Mouse (Mus musculus) heart, embryonic 16.5 days (tissue): ENCODE measurements around the gene Armcx5. TPM values are rescaled to one million over a fixed set of nuclear protein-coding genes. Genes with fewer than 3 reads are reported as not detected.
A peak's percentile ranks its signal among the peaks of the same experiment; 100 is the strongest.
"Not testable (repeated sequence)": the region's sequence is repeated elsewhere in the genome, so short reads cannot be mapped to it uniquely, and the experiment has no call there.

Source experiments
- ATAC-seq: fragments of 200-750 bp; cut with Nextera tagmentation; replicated peaks from 2 replicates; pipeline ENCODE4 v1.8.0; 2017; ENCODE audit warnings: moderate number of reproducible peaks; ENCODE audit not compliant: insufficient read depth, low FRiP score; ENCODE audit errors: extremely low read depth
- H3K27ac ChIP-seq: fragments of 300-500 bp; sonication (generic); 2 replicates; pipeline ENCODE4 v1.5.1; 2014; ENCODE audit warnings: mild to moderate bottlenecking, low read length, control low read depth, moderate library complexity
- H3K27me3 ChIP-seq: fragments of 300-500 bp; sonication (generic); 2 replicates; pipeline ENCODE4 v1.6.1; 2014; ENCODE audit warnings: low read length, mixed read lengths; ENCODE audit not compliant: control insufficient read depth, insufficient read depth
- H3K36me3 ChIP-seq: fragments of 300-500 bp; sonication (generic); 2 replicates; pipeline ENCODE4 v1.6.1; 2014; ENCODE audit not compliant: control insufficient read depth, insufficient read depth
- H3K4me1 ChIP-seq: fragments of 300-500 bp; sonication (generic); 2 replicates; pipeline ENCODE4 v1.6.1; 2014; ENCODE audit warnings: low read length, mixed read lengths; ENCODE audit not compliant: control insufficient read depth, insufficient read depth
- H3K4me2 ChIP-seq: fragments of 300-500 bp; sonication (generic); 2 replicates; pipeline ENCODE4 v1.6.1; 2014; ENCODE audit warnings: low read depth, mild to moderate bottlenecking, control low read depth, low read length
- H3K4me3 ChIP-seq: fragments of 300-500 bp; sonication (generic); 2 replicates; pipeline ENCODE4 v1.5.1; 2014; ENCODE audit warnings: mild to moderate bottlenecking, control low read depth, low read length
- H3K9ac ChIP-seq: fragments of 300-500 bp; sonication (generic); 2 replicates; pipeline ENCODE4 v1.6.1; 2014; ENCODE audit warnings: low read length, control low read depth
- H3K9me3 ChIP-seq: fragments of 300-500 bp; sonication (generic); replicated peaks from 2 replicates; pipeline ENCODE4 v1.6.1; 2016; ENCODE audit warnings: low read length; ENCODE audit not compliant: control insufficient read depth
- WGBS: fragments of 180-500 bp; shearing (Covaris S2); extraction: QIAGEN DNeasy Blood & Tissue Kit; methylation state at CpG from one replicate; pipeline ENCODE4 v1.1.7; 2014; 5-methylcytosine and 5-hydroxymethylcytosine counted together
- polyA plus RNA-seq: library from polyadenylated mRNA; unstranded; fragments of >200 nt; fragmentation: Nextera tagmentation; extraction: Ambion mirVana; gene quantifications from 2 replicates; pipeline ENCODE4 v1.2.1, GENCODE M21; 2015

The Armcx5 gene
- polyA plus RNA-seq, 1 experiment from 2014 or later = 9.3 TPM

DNA sequence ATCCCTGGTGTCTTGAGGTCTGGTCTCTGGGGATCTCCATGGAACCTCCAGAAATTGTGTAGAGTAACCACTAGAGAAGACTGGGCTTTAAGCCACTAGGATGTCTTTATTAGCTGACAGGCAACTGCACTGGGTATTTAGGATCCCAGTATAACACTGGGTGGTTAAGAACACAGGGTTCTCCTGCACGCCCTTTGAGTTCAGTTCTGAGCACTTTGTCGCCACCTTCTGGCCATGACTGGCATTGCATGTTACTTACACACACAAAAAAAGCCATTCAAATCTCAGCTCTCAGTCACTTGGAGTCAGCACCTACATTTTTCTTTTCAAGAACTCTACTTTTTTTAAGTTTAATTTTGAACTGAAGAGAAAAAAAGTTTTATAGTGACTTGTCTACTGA lies 10.3 kb downstream of the Armcx5 start:
- 2% methylated on average over 2 of the region's 2 CpGs for WGBS

DNA sequence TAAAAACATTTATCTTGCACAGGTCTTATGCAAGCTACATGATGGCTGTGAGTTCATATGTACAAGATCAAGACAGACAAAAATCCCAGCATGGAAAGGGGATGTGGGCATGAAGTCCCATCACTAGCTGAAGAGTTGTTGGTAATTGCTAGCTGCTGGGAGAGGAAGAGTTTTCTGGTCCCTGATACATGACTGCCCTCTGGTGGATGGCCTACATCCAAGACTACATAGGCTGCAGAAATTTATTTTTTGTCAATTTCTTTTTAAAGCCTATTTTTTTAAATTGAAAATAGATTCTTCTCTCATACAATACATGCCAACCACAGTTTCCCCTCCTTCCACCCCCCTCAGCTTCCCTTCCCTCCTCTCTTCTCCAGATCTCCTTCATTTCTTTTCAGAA lies 19.2 kb downstream of the Armcx5 start:
- Histone ChIP-seq H3K36me3 (peaks cover 7% of the 10 kb centered on the region), H3K27ac (no peak overlapping the region), H3K4me1 (no peaks in the 10 kb centered on the region; the same call in 1 of the 2 replicates), H3K4me3 (no peak overlapping the region), H3K9ac (no peak overlapping the region), H3K9me3 (no peaks in the 10 kb centered on the region), H3K4me2 (no peak overlapping the region), H3K27me3 (no peaks in the 10 kb centered on the region)
- ATAC-seq = no peak

More for the DNA sequence above, 10.3 kb downstream of the Armcx5 start:
- H3K36me3 ChIP-seq = no peaks in the 10 kb centered on the region
- no peaks in the 10 kb centered on the region for H3K4me1 ChIP-seq
- no peak; the same call in 1 of the 2 replicates for ATAC-seq
- H3K27me3 ChIP-seq = no peaks in the 10 kb centered on the region
- no peak overlapping the region for H3K9ac ChIP-seq
- H3K9me3 ChIP-seq = no peaks in the 10 kb centered on the region
- H3K4me2 ChIP-seq = no peak overlapping the region
- H3K4me3 ChIP-seq = no peak overlapping the region
- H3K27ac ChIP-seq = no peak overlapping the region

DNA sequence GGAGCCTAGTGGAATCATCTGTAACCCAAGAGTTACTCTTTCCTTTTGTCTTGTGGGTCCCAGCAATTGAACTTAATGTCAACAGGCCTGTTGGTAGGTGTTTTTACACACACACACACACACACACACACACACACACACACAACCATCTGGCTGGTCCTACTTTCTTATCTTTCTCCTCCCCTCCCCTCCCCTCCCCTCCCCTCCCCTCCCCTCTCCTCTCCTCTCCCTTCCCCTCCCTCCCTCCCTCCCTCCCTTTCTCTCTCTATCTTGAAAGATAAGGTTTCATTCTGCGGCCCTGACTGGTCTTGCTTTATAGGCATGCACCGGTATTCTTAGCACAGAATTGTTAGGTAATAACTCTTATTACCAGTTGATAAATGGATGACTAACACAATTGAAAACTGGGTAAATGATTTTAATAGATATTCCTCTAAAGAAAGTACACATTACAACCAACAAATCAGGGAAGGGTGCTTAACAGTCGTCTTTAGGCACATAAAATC lies 25.6 kb downstream of the Armcx5 start:
- Histone ChIP-seq H3K4me3 (no peak overlapping the region), H3K27ac (no peak overlapping the region), H3K4me2 (no peak overlapping the region), H3K9me3 (no peaks in the 10 kb centered on the region), H3K27me3 (no peaks in the 10 kb centered on the region), H3K9ac (no peak overlapping the region), H3K36me3 (no peaks in the 10 kb centered on the region; the same call in 1 of the 2 replicates), H3K4me1 (no peaks in the 10 kb centered on the region)
- WGBS = 42% methylated on average over 3 of the region's 3 CpGs
- no peak for ATAC-seq

DNA sequence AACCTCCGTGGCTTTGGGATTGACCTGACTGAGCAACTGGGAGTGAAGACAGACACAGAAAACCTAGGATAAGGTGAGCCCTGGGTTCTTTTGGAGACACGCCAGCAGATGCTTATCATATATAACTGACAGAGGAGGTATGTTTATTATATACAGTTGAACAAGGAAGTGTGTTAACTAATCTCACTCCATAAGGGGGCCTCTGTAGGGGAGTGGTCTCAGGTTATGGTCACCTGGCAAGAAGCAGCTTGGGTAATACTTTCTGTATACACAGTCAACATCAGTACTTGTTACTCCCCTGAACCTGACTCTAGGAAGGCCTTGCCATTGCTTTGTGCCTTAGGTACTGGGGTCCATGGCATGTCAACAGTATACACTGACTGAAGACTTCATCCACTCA lies 26.0 kb downstream of the Armcx5 start:
- Histone ChIP-seq H3K27me3 (no peaks in the 10 kb centered on the region), H3K4me3 (no peak overlapping the region), H3K4me2 (no peak overlapping the region), H3K9me3 (no peaks in the 10 kb centered on the region), H3K36me3 (no peaks in the 10 kb centered on the region; the same call in 1 of the 2 replicates), H3K4me1 (no peaks in the 10 kb centered on the region), H3K27ac (no peak overlapping the region), H3K9ac (no peak overlapping the region)
- 51% methylated on average over 2 of the region's 2 CpGs for WGBS
- no peak for ATAC-seq

DNA sequence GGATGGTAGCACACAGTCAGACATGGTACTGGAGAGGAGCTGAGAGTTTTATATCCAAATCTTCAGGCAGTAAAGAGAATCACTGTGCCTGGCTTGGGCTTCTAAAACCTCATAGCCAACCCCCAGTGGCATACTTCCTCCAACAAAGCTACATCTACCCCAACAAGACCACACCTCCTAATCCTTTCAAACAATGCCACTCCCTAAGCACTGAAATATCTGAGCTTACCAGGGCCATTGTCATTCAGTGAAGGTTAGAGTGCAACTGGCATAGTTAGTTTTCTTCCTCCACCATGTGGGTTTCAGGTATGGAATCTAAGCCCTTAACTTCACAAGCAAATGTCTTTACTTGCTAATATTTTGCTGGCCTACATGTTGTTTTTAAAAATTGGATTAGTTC lies 49.0 kb downstream of the Armcx5 start:
- Histone ChIP-seq H3K4me2 (no peak overlapping the region), H3K9ac (no peak overlapping the region), H3K36me3 (0 out of 2 replicates have a peak, but pooled peaks cover 3% of the 10 kb centered on the region), H3K9me3 (no peaks in the 10 kb centered on the region), H3K27me3 (no peaks in the 10 kb centered on the region), H3K4me1 (no peaks in the 10 kb centered on the region), H3K27ac (no peak overlapping the region), H3K4me3 (no peak overlapping the region)
- no peak for ATAC-seq

DNA sequence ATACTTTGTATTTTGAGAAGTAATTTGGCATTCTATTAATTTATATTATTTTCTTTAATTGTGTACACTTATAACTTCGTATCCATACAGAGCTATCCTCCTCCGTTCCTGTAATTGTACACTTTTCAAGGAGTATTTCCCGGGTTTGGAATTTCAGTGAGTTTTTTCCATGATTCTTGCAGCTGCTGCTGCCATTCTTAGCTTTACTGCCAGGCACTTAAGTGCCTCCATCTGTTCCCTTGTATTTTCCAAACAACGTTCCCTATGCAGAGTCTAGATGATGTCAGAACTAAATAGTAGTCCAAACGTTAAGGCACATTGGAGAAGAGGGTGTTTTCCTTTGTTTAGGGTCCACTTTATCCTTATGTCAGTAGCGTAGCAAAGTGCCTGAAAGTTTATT lies 49.8 kb downstream of the Armcx5 start:
- H3K4me1 ChIP-seq = no peaks in the 10 kb centered on the region
- H3K27ac ChIP-seq = no peak overlapping the region
- H3K4me3 ChIP-seq = no peak overlapping the region
- no peak for ATAC-seq
- 72% methylated on average over 6 of the region's 6 CpGs for WGBS
- H3K27me3 ChIP-seq = no peaks in the 10 kb centered on the region
- H3K9ac ChIP-seq = no peak overlapping the region
- H3K4me2 ChIP-seq = no peak overlapping the region
- 0 out of 2 replicates have a peak, but pooled peaks cover 3% of the 10 kb centered on the region for H3K36me3 ChIP-seq
- no peaks in the 10 kb centered on the region for H3K9me3 ChIP-seq

DNA sequence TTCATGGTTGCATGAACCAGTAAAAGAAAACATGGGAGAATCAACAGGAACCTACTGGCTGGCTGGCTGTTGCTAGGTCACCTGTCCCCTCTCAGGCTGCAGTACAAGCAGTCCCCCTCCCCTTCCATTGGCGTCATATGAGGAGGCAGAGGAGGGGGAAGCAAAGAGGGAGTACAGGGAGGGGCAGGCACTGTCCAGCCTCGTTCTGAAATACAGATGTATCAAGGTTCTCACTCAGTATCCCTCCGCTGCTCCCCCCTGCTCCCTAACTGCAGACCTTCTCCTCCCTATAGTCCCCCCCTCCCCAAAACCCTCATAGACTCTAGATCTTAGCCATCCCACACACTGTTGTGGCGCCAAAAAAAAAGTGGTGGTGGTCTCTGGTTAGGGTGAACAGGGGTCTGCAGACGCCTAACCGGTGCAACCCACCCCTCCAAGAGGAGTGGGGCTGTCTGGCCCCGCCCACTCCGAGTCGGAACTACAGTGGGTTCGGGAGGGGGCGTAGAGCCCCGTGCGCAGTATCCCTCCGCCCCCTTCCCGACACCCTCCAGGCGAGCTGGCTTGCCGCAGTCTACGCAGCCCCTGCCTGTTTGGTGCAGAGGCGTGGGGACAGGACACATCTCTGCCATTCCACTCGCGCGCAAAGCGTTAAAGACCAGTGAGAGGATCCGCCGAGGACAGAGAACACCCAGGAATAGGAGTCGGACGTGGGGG lies 53.2 kb downstream of the Armcx5 start:
- peak overlapping the region; percentile 7 for H3K27ac ChIP-seq

DNA sequence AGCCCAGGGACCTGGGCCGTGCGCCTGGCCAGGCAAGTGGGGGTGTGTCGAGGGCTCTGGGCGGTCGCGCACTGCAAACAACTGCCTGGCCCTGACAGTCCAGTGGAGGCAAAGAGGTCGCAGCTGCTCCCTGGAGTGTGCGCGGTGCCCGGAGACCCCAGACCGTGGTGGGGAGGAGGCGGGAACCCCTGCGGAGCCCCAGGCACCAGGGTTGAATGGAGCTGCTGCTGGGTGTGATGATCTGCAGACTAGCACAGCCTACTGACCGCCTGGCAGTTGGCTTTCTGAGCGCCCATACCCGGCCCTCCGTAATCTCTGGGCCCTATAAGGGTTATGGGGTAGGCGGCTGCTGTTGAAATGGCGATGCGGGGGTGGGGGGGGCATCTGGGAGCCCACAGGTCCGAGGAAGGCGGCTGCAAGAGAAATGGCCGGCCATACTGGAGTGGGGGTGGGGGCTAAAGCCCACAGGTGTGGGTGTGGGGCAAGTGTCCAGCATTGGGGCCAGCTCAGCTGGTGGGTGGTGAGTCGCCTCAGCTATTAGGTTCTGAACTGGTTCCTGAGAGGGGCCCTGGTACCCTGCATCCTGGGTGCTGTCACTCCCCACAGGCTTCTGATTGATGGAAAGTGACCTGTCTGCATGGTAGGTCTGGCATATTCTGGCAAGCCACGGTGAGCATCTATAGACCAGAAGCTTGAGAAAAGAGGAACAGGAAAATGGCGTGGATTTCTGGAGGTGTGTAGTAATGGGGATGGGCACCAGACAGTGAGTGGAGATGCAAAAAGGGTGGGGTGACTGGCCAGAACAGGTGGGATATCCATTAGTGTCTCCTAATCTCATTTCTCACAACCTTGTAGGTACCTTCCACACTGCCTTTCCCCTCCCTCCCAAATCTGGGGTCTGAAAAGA lies 54.0 kb downstream of the Armcx5 start:
- H3K4me1 ChIP-seq, H3K9me3 ChIP-seq, H3K27me3 ChIP-seq, H3K36me3 ChIP-seq: not testable (repeated sequence)
- ATAC-seq = peak; percentile 64; the same call in 1 of the 2 replicates
- Histone ChIP-seq H3K27ac (peak overlapping the region; percentile 7), H3K4me2 (peak overlapping the region; percentile 70), H3K4me3 (peak overlapping the region; percentile 59), H3K9ac (peak overlapping the region; percentile 70)
- 18% methylated on average over 20 of the region's 26 CpGs for WGBS

More for the DNA sequence above, 53.2 kb downstream of the Armcx5 start:
- not testable (repeated sequence) for H3K36me3 ChIP-seq, H3K4me1 ChIP-seq, H3K9me3 ChIP-seq, H3K27me3 ChIP-seq
- peak; percentile 85 for ATAC-seq
- 7% methylated on average over 20 of the region's 27 CpGs for WGBS
- Histone ChIP-seq H3K4me2 (peak overlapping the region; percentile 70), H3K9ac (peak overlapping the region; percentile 70), H3K4me3 (peak overlapping the region; percentile 59)
